Mouse (Mus musculus): ENCODE data around the gene Palm3.

- TF ChIP-seq POLR2A (IDR thresholded peaks at IDR 0.05; ENCODE audit: borderline replicate concordance, extremely low read depth, low read depth, low read length) (no peak), CTCF (IDR thresholded peaks at IDR 0.05; ENCODE audit: insufficient read depth, low read length) (no peak)
These were observed 31.5 kb downstream of the Palm3 start for GRCm38 (mm10) chr8:84052746-84053145.
